Mouse (Mus musculus) heart, postnatal 0 days (tissue): ENCODE measurements around the gene Olfr995. TPM values are rescaled to one million over a fixed set of nuclear protein-coding genes. Genes with fewer than 3 reads are reported as not detected.

Experiments used
- ATAC-seq: fragments of 200-750 bp; cut with Nextera tagmentation; 2 replicates; pipeline ENCODE4 v1.8.0; 2017; ENCODE audit warnings: low read depth, moderate number of reproducible peaks, moderate library complexity; ENCODE audit not compliant: insufficient read depth
- DNase-seq: peaks from one replicate; pipeline ENCODE4 v3.0.0-alpha.2; 2016; ENCODE audit warnings: low spot score
- H3K27ac ChIP-seq: fragments of 300-500 bp; sonication (generic); 2 replicates; pipeline ENCODE4 v1.5.1; 2014; ENCODE audit warnings: low read depth, mild to moderate bottlenecking
- H3K27me3 ChIP-seq: fragments of 300-500 bp; sonication (generic); 2 replicates; pipeline ENCODE4 v1.6.1; 2014; ENCODE audit warnings: low read length, mixed read lengths; ENCODE audit not compliant: control insufficient read depth, insufficient read depth
- H3K36me3 ChIP-seq: fragments of 300-500 bp; sonication (generic); replicated peaks from 2 replicates; pipeline ENCODE4 v1.6.1; 2014; ENCODE audit warnings: low read length, mixed read lengths; ENCODE audit not compliant: control insufficient read depth, insufficient read depth
- H3K4me1 ChIP-seq: fragments of 300-500 bp; sonication (generic); 2 replicates; pipeline ENCODE4 v1.6.1; 2014; ENCODE audit warnings: antibody characterized with exemption; ENCODE audit not compliant: control insufficient read depth, insufficient read depth
- H3K4me2 ChIP-seq: fragments of 300-500 bp; sonication (generic); 2 replicates; pipeline ENCODE4 v1.6.1; 2014; ENCODE audit warnings: low read depth, mild to moderate bottlenecking, low read length, moderate library complexity
- H3K4me3 ChIP-seq: fragments of 300-500 bp; sonication (generic); 2 replicates; pipeline ENCODE4 v1.5.1; 2014; ENCODE audit warnings: low read depth, low read length
- H3K9ac ChIP-seq: fragments of 300-500 bp; sonication (generic); replicated peaks from 2 replicates; pipeline ENCODE4 v1.6.1; 2014; ENCODE audit warnings: low read depth, low read length, mixed read lengths
- H3K9me3 ChIP-seq: fragments of 300-500 bp; sonication (generic); replicated peaks from 2 replicates; pipeline ENCODE4 v1.6.1; 2016; ENCODE audit warnings: low read length; ENCODE audit not compliant: control insufficient read depth
- CTCF ChIP-seq: IDR thresholded peaks from 2 replicates; pipeline ENCODE4 v1.5.1; 2016; ENCODE audit warnings: antibody characterized with exemption, control low read depth, low read depth
- EP300 ChIP-seq: IDR thresholded peaks from 2 replicates; pipeline ENCODE4 v1.6.1; 2016; ENCODE audit warnings: antibody characterized with exemption, low read depth
- WGBS: fragments of 180-500 bp; shearing (Covaris S2); extraction: QIAGEN DNeasy Blood & Tissue Kit; methylation state at CpG from one replicate; pipeline ENCODE4 v1.1.7; 2014; 5-methylcytosine and 5-hydroxymethylcytosine counted together
- polyA plus RNA-seq: library from polyadenylated mRNA; unstranded; fragments of >200 nt; fragmentation: Nextera tagmentation; extraction: Ambion mirVana; gene quantifications from 2 replicates; pipeline ENCODE4 v1.2.1, GENCODE M21; 2015
- total RNA-seq: library from RNA; depleted of rRNA; stranded (reverse); fragments of >200 nt; gene quantifications from 2 replicates; pipeline ENCODE4 v1.2.3, GENCODE M21; 2014; ENCODE audit warnings: low replicate concordance; rRNA removed

Gene Olfr995
- total RNA-seq, result not detected in 2 replicates
- not detected in 2 replicates for polyA plus RNA-seq

- Histone ChIP-seq H3K9me3 (no peaks in the 10 kb centered on the region), H3K4me3 (no peak within 1 kb of the TSS), H3K4me2 (no peak within 1 kb of the TSS), H3K9ac (no peak within 1 kb of the TSS), H3K4me1 (no peaks in the 10 kb centered on the region), H3K27ac (no peak within 1 kb of the TSS), H3K36me3 (no peaks in the 10 kb centered on the region), H3K27me3 (no peaks in the 10 kb centered on the region)
- no peak for TF ChIP-seq CTCF
- TF ChIP-seq EP300, result no peak
- 39% methylated on average over 1 of the region's 1 CpGs for WGBS
- no peak for ATAC-seq
- no peak for DNase-seq
Measured at GRCm38 (mm10) chr2:85443539-85443938, at the start of gene Olfr995. TSS of gene Olfr995 (minus strand) at chr2:85443639.

- 70% methylated on average over 5 of the region's 5 CpGs for WGBS
- H3K27me3 ChIP-seq, result no peaks in the 10 kb centered on the region
- TF ChIP-seq CTCF (no peak), EP300 (no peak)
Measured at GRCm38 (mm10) chr2:85490396-85490795, 47.0 kb upstream of the Olfr995 start.

GRCm38 (mm10) chr2:85466801-85467325, 23.4 kb upstream of the Olfr995 start:
- Histone ChIP-seq H3K9ac (no peak overlapping the region), H3K4me2 (no peak overlapping the region), H3K4me3 (no peak overlapping the region), H3K27ac (no peak overlapping the region), H3K9me3 (no peaks in the 10 kb centered on the region), H3K36me3 (no peaks in the 10 kb centered on the region), H3K4me1 (no peaks in the 10 kb centered on the region), H3K27me3 (no peaks in the 10 kb centered on the region)
- ATAC-seq (no peak), DNase-seq (no peak)
- TF ChIP-seq CTCF, result no peak
- no peak for TF ChIP-seq EP300
- 56% methylated on average over 3 of the region's 3 CpGs for WGBS

More at GRCm38 (mm10) chr2:85490396-85490795, 47.0 kb upstream of the Olfr995 start:
- no peak overlapping the region for H3K27ac ChIP-seq
- H3K4me2 ChIP-seq, result no peak overlapping the region
- H3K4me1 ChIP-seq, result no peaks in the 10 kb centered on the region
- DNase-seq, result no peak
- ATAC-seq, result no peak
- H3K9me3 ChIP-seq, result no peaks in the 10 kb centered on the region
- H3K4me3 ChIP-seq, result no peak overlapping the region
- H3K9ac ChIP-seq, result no peak overlapping the region
- H3K36me3 ChIP-seq, result no peaks in the 10 kb centered on the region

DNA sequence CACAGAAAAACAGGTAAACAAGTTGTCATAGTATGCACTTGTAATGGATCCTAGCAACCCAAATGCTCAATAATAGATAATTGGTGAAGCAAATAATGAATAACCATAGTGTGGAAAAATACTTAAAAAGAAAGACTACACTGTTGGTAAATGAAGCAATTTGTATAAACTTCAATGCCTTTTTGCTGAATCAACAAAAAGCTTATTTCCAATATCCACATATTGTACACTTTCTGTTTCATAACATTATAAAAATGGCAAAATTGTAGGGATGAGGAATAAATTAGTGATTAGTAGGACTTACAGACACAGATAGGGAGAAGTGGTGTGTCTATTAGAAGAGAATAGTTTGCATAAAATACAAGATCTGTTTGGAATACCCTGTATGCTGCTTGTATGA, 893 bp downstream of the Olfr995 start:
- H3K9me3 ChIP-seq, result no peaks in the 10 kb centered on the region
- H3K4me1 ChIP-seq, result no peaks in the 10 kb centered on the region
- no peak overlapping the region for H3K9ac ChIP-seq
- no peaks in the 10 kb centered on the region for H3K27me3 ChIP-seq
- ATAC-seq (no peak), DNase-seq (no peak)
- TF ChIP-seq EP300 (no peak), CTCF (no peak)
- H3K4me2 ChIP-seq, result no peak overlapping the region
- no peak overlapping the region for H3K4me3 ChIP-seq
- no peak overlapping the region for H3K27ac ChIP-seq
- H3K36me3 ChIP-seq, result no peaks in the 10 kb centered on the region

DNA sequence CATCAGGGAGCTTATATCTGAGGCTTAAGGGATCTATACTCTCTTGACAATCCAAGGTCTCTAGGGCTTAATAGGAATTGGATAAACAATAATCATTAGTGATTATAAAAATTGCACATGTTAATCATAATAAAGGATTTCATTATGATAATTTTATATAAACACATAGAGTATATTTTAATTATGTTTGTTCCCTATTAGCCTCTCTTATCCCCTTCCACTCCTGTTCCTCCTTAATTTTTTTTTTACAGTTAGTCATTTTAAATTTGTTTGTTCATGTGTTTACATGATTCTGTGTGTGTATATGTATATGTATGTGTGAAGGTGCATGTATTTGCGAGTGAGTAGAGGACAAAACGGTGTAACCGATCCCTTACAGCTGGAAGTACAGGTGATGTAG, 7.1 kb downstream of the Olfr995 start, which contains the start of gene Olfr994:
Gene Olfr994, minus strand, starts transcription at position 101 of the 400 bp plus-strand sequence.
- H3K4me2 ChIP-seq, result no peak within 1 kb of the TSS
- no peaks in the 10 kb centered on the region for H3K27me3 ChIP-seq
- no peak within 1 kb of the TSS for H3K4me3 ChIP-seq
- no peak within 1 kb of the TSS for H3K9ac ChIP-seq
- WGBS, result 86% methylated on average over 3 of the region's 3 CpGs
- no peaks in the 10 kb centered on the region for H3K9me3 ChIP-seq
- DNase-seq (no peak), ATAC-seq (no peak)
- no peak for TF ChIP-seq CTCF
- TF ChIP-seq EP300, result no peak
- no peaks in the 10 kb centered on the region for H3K4me1 ChIP-seq
- no peaks in the 10 kb centered on the region for H3K36me3 ChIP-seq
- no peak within 1 kb of the TSS for H3K27ac ChIP-seq

- Histone ChIP-seq H3K36me3 (no peaks in the 10 kb centered on the region), H3K4me1 (no peaks in the 10 kb centered on the region), H3K27me3 (no peaks in the 10 kb centered on the region), H3K9me3 (no peaks in the 10 kb centered on the region), H3K27ac (no peak overlapping the region), H3K4me2 (no peak overlapping the region), H3K4me3 (no peak overlapping the region), H3K9ac (no peak overlapping the region)
- 60% methylated on average over 1 of the region's 1 CpGs for WGBS
- TF ChIP-seq CTCF, result no peak
- no peak for TF ChIP-seq EP300
- ATAC-seq (no peak), DNase-seq (no peak)
Measured at GRCm38 (mm10) chr2:85425893-85426292, 17.5 kb downstream of the Olfr995 start.
